Mouse (Mus musculus) forebrain, postnatal 0 days (tissue): ENCODE results near the gene Fxr2. TPM values are rescaled to one million over a fixed set of nuclear protein-coding genes. Genes with fewer than 3 reads are reported as not detected.
"Not testable (repeated sequence)": the region's sequence is repeated elsewhere in the genome, so short reads cannot be mapped to it uniquely, and the experiment has no call there.

Source experiments
- ATAC-seq: fragments of 200-750 bp; cut with Nextera tagmentation; 2 replicates; pipeline ENCODE4 v1.8.0; 2017; ENCODE audit warnings: mild to moderate bottlenecking, moderate library complexity
- DNase-seq: peaks from one replicate; pipeline ENCODE4 v3.0.0-alpha.2; 2015
- H3K27ac ChIP-seq: fragments of 300-500 bp; sonication (generic); 2 replicates; pipeline ENCODE4 v1.5.1; 2014; ENCODE audit warnings: low read depth, mild to moderate bottlenecking, antibody characterized with exemption, low read length, moderate library complexity, mixed read lengths
- H3K27me3 ChIP-seq: fragments of 300-500 bp; sonication (generic); 2 replicates; pipeline ENCODE4 v1.6.1; 2014; ENCODE audit warnings: mild to moderate bottlenecking, low read length, mixed read lengths; ENCODE audit not compliant: insufficient read depth
- H3K36me3 ChIP-seq: fragments of 300-500 bp; sonication (generic); 2 replicates; pipeline ENCODE4 v1.6.1; 2014; ENCODE audit warnings: mild to moderate bottlenecking, moderate library complexity; ENCODE audit not compliant: insufficient read depth
- H3K4me1 ChIP-seq: fragments of 300-500 bp; sonication (generic); 2 replicates; pipeline ENCODE4 v1.6.1; 2014; ENCODE audit warnings: antibody characterized with exemption; ENCODE audit not compliant: insufficient read depth
- H3K4me2 ChIP-seq: fragments of 300-500 bp; sonication (generic); 2 replicates; pipeline ENCODE4 v1.6.1; 2014; ENCODE audit warnings: low read depth, mild to moderate bottlenecking, moderate library complexity
- H3K4me3 ChIP-seq: fragments of 300-500 bp; sonication (generic); 2 replicates; pipeline ENCODE4 v1.5.1; 2014; ENCODE audit warnings: low read depth, low read length, mixed read lengths
- H3K9ac ChIP-seq: fragments of 300-500 bp; sonication (generic); 2 replicates; pipeline ENCODE4 v1.6.1; 2014; ENCODE audit warnings: mild to moderate bottlenecking
- H3K9me3 ChIP-seq: fragments of 300-500 bp; sonication (generic); 2 replicates; pipeline ENCODE4 v1.6.1; 2016; ENCODE audit warnings: low read length
- CTCF ChIP-seq: sonication (generic); IDR thresholded peaks from 2 replicates; pipeline ENCODE4 v1.5.1; 2016; ENCODE audit warnings: antibody characterized with exemption, control low read depth, low read depth
- WGBS: fragments of 180-500 bp; shearing (Covaris S2); extraction: QIAGEN DNeasy Blood & Tissue Kit; methylation state at CpG from one replicate; pipeline ENCODE4 v1.1.7; 2014; 5-methylcytosine and 5-hydroxymethylcytosine counted together
- polyA plus RNA-seq: library from polyadenylated mRNA; unstranded; fragments of >200 nt; fragmentation: Nextera tagmentation; extraction: Ambion mirVana; gene quantifications from 2 replicates; pipeline ENCODE4 v1.2.1, GENCODE M21; 2015
- total RNA-seq: library from RNA; depleted of rRNA; stranded (reverse); fragments of >200 nt; gene quantifications from 2 replicates; pipeline ENCODE4 v1.2.3, GENCODE M21; 2014

Fxr2 gene
- total and polyA plus RNA-seq, 2 experiments from 2014 or later: 25.2 to 94.5 TPM

GRCm38 (mm10) chr11:69610899-69611298 is 21.9 kb upstream of the Fxr2 start:
- Histone ChIP-seq H3K27me3 (no peaks in the 10 kb centered on the region), H3K4me3 (no peak overlapping the region), H3K9ac (no peak overlapping the region), H3K27ac (no peak overlapping the region), H3K4me1 (no peaks in the 10 kb centered on the region), H3K36me3 (no peaks in the 10 kb centered on the region), H3K9me3 (no peaks in the 10 kb centered on the region), H3K4me2 (no peak overlapping the region)
- no peak for TF ChIP-seq CTCF
- DNase-seq (no peak), ATAC-seq (peak; percentile 16; the same call in 1 of the 2 replicates)
- 63% methylated on average over 4 of the region's 4 CpGs for WGBS

- WGBS: 10% methylated on average over 17 of the region's 19 CpGs
Observed at GRCm38 (mm10) chr11:69613553-69614256, 19.1 kb upstream of the Fxr2 start.

GRCm38 (mm10) chr11:69614257-69614588 is 18.6 kb upstream of the Fxr2 start:
- not testable (repeated sequence) for H3K27ac ChIP-seq, H3K4me3 ChIP-seq, H3K27me3 ChIP-seq, H3K9me3 ChIP-seq, H3K36me3 ChIP-seq, H3K9ac ChIP-seq, ATAC-seq, H3K4me1 ChIP-seq, H3K4me2 ChIP-seq, DNase-seq
- WGBS: 47% methylated on average over 11 of the region's 11 CpGs

More at GRCm38 (mm10) chr11:69613553-69614256, 19.1 kb upstream of the Fxr2 start:
- peak; percentile 79 for DNase-seq
- no peaks in the 10 kb centered on the region for H3K36me3 ChIP-seq
- peak; percentile 60 for ATAC-seq
- no peak overlapping the region for H3K4me3 ChIP-seq
- no peak overlapping the region for H3K9ac ChIP-seq
- no peaks in the 10 kb centered on the region for H3K27me3 ChIP-seq
- peak; percentile 78 for TF ChIP-seq CTCF
- H3K9me3 ChIP-seq: no peaks in the 10 kb centered on the region
- H3K27ac ChIP-seq: peak overlapping the region; percentile 21; the same call in 1 of the 2 replicates
- no peak overlapping the region for H3K4me2 ChIP-seq
- no peaks in the 10 kb centered on the region for H3K4me1 ChIP-seq

- Histone ChIP-seq H3K4me2 (no peak overlapping the region), H3K4me1 (no peaks in the 10 kb centered on the region), H3K9me3 (no peaks in the 10 kb centered on the region), H3K27me3 (no peaks in the 10 kb centered on the region), H3K4me3 (no peak overlapping the region), H3K9ac (no peak overlapping the region), H3K27ac (no peak overlapping the region), H3K36me3 (no peaks in the 10 kb centered on the region)
- WGBS: 50% methylated on average over 10 of the region's 10 CpGs
- ATAC-seq (no peak), DNase-seq (no peak)
- TF ChIP-seq CTCF: no peak
Observed at GRCm38 (mm10) chr11:69616781-69617180, 16.0 kb upstream of the Fxr2 start.

- H3K9ac ChIP-seq: no peak within 1 kb of the TSS
- no peaks in the 10 kb centered on the region for H3K36me3 ChIP-seq
- H3K4me1 ChIP-seq: peaks cover 3% of the 10 kb centered on the region
- 80% methylated on average over 5 of the region's 5 CpGs for WGBS
- ATAC-seq (no peak), DNase-seq (no peak)
- H3K9me3 ChIP-seq: no peaks in the 10 kb centered on the region
- no peak for TF ChIP-seq CTCF
- no peaks in the 10 kb centered on the region for H3K27me3 ChIP-seq
- H3K4me3 ChIP-seq: no peak within 1 kb of the TSS
- H3K27ac ChIP-seq: no peak within 1 kb of the TSS
- no peak within 1 kb of the TSS for H3K4me2 ChIP-seq
Observed at GRCm38 (mm10) chr11:69617805-69618204, 15.0 kb upstream of the Fxr2 start, which contains the start of gene Shbg. Gene Shbg (minus strand): TSS chr11:69617905.

- Histone ChIP-seq H3K9ac (no peak overlapping the region), H3K4me1 (peaks cover 9% of the 10 kb centered on the region), H3K4me3 (no peak overlapping the region), H3K27ac (no peak overlapping the region), H3K4me2 (no peak overlapping the region), H3K36me3 (no peaks in the 10 kb centered on the region), H3K27me3 (no peaks in the 10 kb centered on the region), H3K9me3 (no peaks in the 10 kb centered on the region)
- no peak for DNase-seq
- 89% methylated on average over 7 of the region's 7 CpGs for WGBS
- no peak for TF ChIP-seq CTCF
- no peak for ATAC-seq
Observed at GRCm38 (mm10) chr11:69620394-69621081, 12.3 kb upstream of the Fxr2 start.

GRCm38 (mm10) chr11:69621571-69622268 is 11.1 kb upstream of the Fxr2 start, which contains the start of gene Sat2:
Gene Sat2 (plus strand): TSS chr11:69622024.
- Histone ChIP-seq H3K9me3 (no peaks in the 10 kb centered on the region), H3K4me1 (peaks cover 9% of the 10 kb centered on the region), H3K36me3 (no peaks in the 10 kb centered on the region), H3K27me3 (no peaks in the 10 kb centered on the region), H3K4me3 (peak within 1 kb of the TSS; percentile 50), H3K4me2 (peak within 1 kb of the TSS; percentile 63), H3K9ac (peak within 1 kb of the TSS; percentile 69), H3K27ac (peak within 1 kb of the TSS; percentile 86)
- WGBS: 1% methylated on average over 20 of the region's 20 CpGs
- TF ChIP-seq CTCF: no peak
- ATAC-seq (peak; percentile 93), DNase-seq (peak; percentile 85)
